Mouse (Mus musculus) urinary bladder, adult 18-20 months (tissue): ENCODE results near the gene Hoxd10.

ENCODE experiments used
- DNase-seq, 2 experiments: peaks; one replicate each; pipeline ENCODE4 v3.0.0; 2022; ENCODE audit warnings: low spot score in 2 of 2, mixed read lengths in 2 of 2

The Hoxd10 gene

DNA sequence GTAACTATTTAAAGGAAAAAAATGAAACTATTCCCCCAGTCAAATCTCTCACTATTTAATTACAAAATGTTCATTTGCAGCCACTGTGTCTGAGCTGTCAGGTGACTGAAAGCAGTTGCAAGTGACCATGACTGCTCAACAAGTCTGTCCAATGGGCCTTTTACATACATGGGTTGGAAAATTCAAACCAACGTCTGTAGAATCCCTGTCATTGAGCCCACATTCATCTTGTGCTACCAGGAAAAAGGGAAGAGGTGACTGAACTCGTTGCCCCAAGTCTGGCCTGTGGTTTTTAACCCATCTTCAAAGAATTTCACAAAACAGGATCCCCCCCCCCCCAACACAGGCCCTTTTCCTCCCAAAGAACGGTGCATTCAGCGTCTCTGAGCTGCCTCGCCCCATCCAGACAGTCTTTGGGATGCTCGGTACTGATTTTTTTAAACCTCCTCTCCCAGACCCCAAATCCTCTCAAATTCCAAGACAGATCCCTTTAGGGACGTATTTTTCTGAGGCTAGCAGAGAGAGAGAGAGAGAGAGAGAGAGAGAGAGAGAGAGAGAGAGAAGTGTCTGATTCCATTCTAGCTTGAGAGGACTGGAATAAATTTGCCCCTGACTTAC lies 4.2 kb downstream of the Hoxd10 start:
- DNase-seq, result no peak

DNA sequence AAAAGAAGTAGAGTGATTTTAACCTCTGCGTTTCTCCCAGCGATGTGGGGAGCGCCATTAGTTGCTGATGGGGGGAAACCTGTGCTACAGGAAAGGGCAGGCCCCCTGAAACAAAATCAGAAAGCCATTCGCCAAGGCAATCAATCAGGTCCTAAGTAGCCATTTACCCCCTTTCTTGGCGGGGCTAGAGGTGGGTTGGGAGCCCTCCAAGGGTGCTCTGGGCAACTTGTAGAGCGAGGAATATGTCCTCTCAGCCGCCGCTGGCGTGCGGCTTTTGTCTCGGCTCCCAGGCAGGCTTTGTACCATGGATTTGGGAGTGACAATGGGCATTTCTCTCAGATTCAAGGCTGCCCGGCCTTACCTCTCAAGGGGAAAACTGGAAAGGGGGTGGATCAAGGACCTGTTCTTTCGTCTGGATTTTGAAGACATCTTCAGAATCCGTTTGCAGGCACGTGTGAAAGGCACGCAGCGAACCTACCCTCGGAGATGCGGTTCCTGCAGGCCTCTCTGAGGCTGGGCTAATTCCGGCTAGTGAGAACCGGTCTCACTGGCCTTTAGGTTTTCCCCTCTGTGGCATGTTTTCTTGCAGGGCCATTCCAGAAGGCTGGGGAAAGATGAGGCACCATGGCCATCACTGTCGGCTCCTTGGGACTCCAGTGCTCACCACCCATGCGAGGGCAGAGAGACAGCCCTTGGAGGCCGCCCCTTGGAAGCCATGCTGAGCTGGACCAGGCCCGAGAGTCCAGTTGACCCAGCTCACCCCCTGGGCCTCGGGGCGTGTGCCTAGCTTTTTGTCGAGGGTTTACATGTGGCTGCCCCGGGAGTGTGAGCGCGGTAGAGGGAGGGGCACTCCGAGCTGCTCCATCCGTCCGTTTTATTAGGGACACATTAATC lies 5.0 kb downstream of the Hoxd10 start:
- no peak for DNase-seq

DNA sequence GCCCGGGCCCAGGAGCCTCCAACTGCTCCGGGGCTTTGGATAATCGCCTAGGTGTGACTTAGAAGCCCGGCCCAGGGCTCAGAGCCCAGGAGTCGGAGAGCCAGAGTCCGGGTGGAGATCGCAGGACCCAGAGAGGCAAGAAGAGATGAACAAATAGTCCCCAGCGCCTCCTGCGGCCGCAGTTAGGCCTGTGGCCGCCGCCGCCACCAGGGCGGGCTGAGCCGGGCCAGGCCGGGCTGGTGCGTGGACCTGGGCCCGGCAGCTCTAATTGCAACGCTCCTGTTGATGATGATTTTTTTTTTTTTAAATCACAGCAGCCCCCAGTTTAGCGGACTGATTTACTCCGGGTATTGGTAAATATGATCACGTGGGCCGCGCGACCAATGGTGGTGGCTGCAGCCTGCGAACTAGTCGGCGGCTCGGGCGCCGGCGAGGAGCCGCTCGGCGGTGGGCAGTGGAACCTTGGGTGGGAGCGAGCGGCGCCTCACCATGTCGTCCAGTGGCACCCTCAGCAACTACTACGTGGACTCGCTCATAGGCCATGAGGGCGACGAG lies 5.9 kb downstream of the Hoxd10 start, which contains the start of gene Hoxd9:
TSS of gene Hoxd9 (plus strand) at position 161 of the 555 bp plus-strand sequence.
- peak; percentile 66 to 76 for DNase-seq

DNA sequence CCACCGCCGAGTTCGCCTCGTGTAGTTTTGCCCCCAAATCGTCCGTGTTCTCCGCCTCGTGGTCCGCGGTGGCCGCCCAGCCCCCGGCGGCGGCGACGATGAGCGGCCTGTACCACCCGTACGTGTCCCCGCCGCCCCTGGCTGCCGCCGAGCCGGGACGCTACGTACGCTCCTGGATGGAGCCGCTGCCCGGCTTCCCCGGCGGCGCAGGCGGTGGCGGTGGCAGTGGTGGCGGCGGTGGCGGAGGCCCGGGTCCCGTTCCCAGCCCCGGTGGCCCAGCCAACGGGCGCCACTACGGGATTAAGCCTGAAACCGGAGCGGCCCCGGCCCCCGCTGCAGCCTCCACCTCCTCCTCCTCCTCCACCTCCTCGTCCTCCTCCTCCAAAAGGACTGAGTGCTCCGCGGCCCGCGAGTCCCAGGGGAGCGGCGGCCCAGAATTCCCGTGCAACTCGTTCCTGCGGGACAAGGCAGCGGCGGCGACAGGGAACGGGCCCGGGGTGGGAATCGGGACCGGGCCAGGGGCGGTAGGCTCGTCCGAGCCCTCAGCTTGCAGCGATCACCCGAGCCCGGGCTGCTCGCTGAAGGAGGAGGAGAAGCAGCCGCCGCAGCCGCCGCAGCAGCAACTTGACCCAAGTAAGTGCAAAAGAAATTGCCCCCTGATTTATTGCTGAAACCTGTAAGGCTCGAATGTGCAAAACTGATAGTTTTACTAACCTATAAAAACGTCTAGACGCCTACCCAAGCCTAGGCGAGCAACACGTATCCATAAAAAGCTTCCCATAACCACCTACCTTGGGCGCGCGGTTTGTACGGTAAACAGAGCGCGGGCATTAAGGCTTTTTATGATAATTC lies 6.7 kb downstream of the Hoxd10 start:
- DNase-seq, result peak in 1 of 2 experiments; percentile 69

- no peak for DNase-seq
These were observed 7.3 kb downstream of the Hoxd10 start for GRCm38 (mm10) chr2:74699053-74699430.

DNA sequence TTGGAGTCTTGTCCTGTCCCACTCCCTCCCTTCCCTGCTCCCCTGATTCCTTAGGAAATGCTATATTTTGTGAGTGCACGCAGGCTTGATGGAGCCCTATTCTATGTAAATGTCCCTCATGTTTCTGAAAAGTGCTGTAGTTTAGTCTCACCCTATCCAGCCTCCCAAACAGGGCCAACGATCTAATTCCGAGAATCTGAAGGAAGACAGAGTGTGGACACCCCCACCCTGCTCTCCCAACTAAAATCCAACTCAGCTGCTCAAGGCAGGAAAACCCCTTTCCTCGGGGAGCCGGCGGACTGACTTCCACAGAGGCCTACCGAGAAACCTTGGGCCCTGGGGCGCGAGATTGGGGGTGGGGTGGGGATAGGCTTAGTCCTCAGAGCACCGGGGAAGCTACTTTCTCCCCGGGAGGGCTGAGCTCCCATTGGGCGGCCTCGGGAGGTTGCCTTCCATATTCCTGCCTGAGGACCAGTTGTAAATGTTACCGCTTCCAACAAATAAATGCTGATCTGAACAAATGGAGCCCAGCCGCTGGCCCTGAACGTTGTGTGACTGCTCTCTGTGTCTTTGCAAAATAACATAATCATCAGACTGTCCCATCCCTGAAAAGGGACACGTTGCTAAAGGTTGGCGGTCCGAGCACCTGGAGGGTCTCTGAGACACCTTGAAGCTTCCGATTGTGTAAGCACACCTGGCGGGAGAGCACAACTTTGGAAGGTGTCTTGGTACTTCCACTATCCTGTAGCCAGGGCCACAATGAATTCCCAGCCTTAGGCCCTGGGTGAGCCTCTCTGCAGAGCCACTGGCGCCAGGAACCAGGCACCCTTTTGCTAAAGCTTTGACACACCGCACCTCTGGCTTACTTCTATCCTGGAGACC lies 8.2 kb downstream of the Hoxd10 start:
- DNase-seq, result no peak

DNA sequence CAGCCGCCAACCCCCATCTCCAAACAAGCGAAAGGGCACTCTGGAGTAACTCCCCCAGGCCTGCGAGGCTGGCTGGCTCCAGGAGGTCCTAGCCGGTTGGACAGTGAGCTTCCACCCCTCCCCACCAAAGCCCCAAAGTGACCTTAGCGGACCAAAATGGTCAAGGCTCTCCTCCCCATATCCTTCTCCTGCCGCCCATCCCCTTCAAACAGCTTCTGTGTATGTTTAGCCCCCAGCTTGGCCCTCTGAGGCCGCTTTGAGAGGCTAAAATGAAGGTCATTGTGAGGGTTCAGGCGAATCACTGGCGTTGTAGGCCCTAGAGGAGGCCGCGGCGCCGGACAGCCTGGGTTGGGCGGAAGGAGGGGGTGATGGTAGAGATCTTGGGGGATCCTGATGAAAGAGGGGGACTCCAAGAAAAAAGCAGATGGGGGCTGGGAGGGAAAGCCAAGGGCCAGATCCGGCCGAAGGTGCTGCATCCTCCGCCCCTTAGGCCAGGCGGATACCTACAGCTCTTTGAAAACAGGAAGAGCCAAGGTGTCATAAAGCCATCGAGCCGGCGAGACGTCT lies 8.9 kb downstream of the Hoxd10 start:
- no peak for DNase-seq

DNA sequence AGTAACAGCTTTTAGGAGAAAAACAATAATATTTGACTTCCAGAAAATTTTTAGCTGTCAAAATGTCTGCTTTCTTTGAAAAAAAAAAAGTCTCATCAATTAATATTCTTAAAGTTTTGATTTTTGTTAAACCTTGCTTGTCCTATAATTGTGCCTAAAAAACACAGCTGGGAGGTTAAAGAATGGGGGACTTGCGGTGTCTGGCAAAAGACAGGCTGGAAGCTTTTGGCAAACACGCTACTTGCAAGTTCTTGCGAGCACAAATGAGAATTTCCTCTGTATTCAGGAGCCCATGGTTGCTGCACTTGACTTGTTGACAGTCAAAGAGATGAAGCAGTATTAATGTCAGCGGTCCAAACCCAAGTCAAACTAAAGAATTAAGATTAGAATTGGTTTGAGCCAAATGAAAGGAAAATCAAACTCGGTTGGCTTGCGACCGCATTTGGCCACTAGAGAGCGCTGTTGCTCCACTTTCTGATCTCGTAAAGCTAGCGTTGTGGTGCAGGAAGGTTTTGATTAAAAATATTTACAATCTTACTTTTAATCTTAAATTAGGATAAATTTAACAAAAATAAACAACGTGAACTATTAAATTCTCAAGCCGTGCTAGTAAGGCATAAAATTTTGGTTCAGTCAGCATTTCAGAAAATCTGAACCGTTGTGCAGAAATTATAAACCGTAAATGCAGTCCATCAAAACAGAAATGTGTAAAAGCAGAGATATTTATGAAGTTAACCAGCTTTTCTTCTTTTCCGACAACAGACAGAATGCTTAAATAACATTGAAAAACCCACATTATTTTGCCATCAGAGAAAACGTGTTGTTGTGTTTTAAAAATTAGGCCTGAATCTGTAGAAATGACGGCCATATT lies 10.5 kb downstream of the Hoxd10 start:
- DNase-seq, result peak; percentile 59 to 73

DNA sequence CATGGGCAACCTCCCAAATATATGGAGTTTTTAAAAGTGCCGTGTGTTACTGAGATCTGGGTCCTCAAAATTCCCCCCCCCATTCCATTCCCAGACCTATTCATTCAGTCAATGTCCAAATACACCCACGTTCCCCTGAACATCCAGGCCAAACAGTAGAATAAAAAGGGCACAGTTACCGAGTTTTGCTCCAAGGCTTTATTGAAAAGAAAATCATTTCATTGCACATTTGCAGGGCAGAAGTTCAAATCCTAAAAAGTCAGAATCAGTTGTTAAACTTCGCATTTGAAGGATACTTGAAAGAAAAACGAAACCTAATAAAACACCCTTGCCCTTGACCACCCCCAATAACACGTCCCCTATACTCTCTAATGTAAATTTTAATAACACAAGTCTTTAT lies 11.1 kb downstream of the Hoxd10 start:
- DNase-seq, result no peak

- no peak for DNase-seq
These were observed 11.6 kb downstream of the Hoxd10 start for GRCm38 (mm10) chr2:74703317-74703716.

GRCm38 (mm10) chr2:74703720-74704392 lies 12.1 kb downstream of the Hoxd10 start:
- no peak for DNase-seq

DNA sequence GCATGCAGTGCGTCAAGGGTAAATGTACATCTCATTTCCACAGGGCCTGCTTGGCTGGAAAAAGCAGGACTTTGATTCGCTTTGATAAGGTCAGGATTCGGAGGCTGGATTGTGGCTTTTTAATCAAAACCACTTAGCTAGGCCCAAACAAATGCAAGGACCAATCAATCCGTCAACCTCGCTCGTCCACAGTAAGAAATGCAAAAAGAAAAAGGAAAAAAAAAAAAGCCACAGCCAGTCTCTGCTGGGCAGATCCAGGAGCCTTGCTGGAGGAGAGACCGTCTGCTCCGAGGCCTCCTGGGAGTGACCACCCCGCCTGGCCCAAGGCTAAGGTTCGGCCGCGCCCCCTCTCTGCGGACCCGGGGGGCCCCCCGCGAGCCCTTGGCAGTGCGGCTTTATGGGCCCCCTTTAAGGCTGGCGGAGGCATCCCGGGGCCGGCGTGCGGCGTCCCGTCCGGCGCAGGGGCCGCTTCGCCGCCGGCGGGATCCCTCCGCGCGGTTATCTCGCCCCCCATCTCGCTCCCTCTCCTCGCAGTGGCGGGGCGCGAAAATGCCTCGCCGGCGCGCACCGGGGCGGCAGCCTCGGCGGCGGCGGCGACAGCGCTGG lies 12.8 kb downstream of the Hoxd10 start, which contains the start of gene Hoxd8:
TSS of gene Hoxd8 (plus strand) at position 223 of the 606 bp plus-strand sequence.
- DNase-seq, result peak; percentile 63 to 85

GRCm38 (mm10) chr2:74704999-74705466 lies 13.3 kb downstream of the Hoxd10 start:
- DNase-seq, result peak in 1 of 2 experiments; percentile 62

GRCm38 (mm10) chr2:74705467-74706089 lies 13.9 kb downstream of the Hoxd10 start:
- DNase-seq, result peak in 1 of 2 experiments; percentile 61

GRCm38 (mm10) chr2:74706393-74706960 lies 14.8 kb downstream of the Hoxd10 start:
- DNase-seq, result no peak

DNA sequence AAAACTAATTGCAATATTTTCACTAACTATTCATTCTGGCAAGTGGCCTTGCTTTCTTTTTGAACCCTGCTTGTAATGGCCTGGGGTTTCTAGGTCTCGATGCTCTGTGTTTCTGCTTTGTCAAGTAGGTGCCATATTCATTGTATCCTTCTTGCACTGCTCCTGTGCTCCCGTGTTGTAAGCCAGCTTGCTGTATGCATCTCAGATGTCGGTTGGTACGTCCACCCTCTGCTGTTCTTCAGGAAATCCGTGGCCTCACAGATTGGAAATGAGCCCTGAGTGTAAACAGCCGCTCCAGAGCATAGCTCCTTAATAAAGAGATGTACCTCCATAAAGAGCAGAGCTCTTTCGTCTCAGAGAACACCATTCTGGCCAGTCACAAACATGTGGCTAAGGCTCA lies 15.9 kb downstream of the Hoxd10 start:
- DNase-seq, result no peak

- DNase-seq, result no peak
These were observed 17.0 kb downstream of the Hoxd10 start for GRCm38 (mm10) chr2:74708676-74709075.
